Mouse (Mus musculus) megakaryocyte, embryonic 14.5 days (primary cell): ENCODE data around the gene Pdcd4. TPM values are rescaled to one million over a fixed set of nuclear protein-coding genes. Genes with fewer than 3 reads are reported as not detected.
"Not testable (repeated sequence)": the region's sequence is repeated elsewhere in the genome, so short reads cannot be mapped to it uniquely, and the experiment has no call there.

ENCODE experiments used
- H3K27me3 ChIP-seq: replicated peaks from 2 replicates; pipeline ENCODE3; 2012; ENCODE audit warnings: inconsistent platforms
- H3K36me3 ChIP-seq: replicated peaks from 2 replicates; pipeline ENCODE3; 2012; ENCODE audit warnings: low read length, inconsistent platforms, mixed read lengths
- H3K4me1 ChIP-seq: 2 replicates; pipeline ENCODE4 v1.6.1; 2012; ENCODE audit warnings: inconsistent platforms
- H3K4me3 ChIP-seq: replicated peaks from 2 replicates; pipeline ENCODE3; 2012; ENCODE audit warnings: moderate library complexity, mild to moderate bottlenecking, inconsistent platforms
- H3K9me3 ChIP-seq: 2 replicates; pipeline ENCODE4 v1.6.1; 2012; ENCODE audit warnings: inconsistent platforms
- FLI1 ChIP-seq: IDR thresholded peaks from 2 replicates; pipeline ENCODE4 v1.6.1; 2012; ENCODE audit warnings: low read length, inconsistent platforms, mixed read lengths
- GATA1 ChIP-seq: IDR thresholded peaks from 3 replicates; pipeline ENCODE4 v1.6.1; 2012; ENCODE audit warnings: mixed read lengths, low read length, inconsistent platforms, borderline replicate concordance
- polyA plus RNA-seq: library from polyadenylated mRNA; stranded (reverse); fragments of >175 nt; gene quantifications from 2 replicates; pipeline ENCODE4 v1.2.3, GENCODE M21; 2012; ENCODE audit warnings: low replicate concordance; ENCODE audit not compliant: insufficient read depth

The Pdcd4 gene
- polyA plus RNA-seq, 1 experiment: 25.4 TPM

- H3K36me3 ChIP-seq: peaks cover 92% of the 10 kb centered on the region
- TF ChIP-seq FLI1: no peak
- TF ChIP-seq GATA1: no peak
- H3K4me3 ChIP-seq: no peak overlapping the region
Measured at GRCm38 (mm10) chr19:53914950-53915349, 22.9 kb downstream of the Pdcd4 start.

GRCm38 (mm10) chr19:53919541-53919940 is 27.5 kb downstream of the Pdcd4 start:
- Histone ChIP-seq H3K4me3 (no peak overlapping the region), H3K9me3 (no peaks in the 10 kb centered on the region), H3K36me3 (peaks cover 89% of the 10 kb centered on the region), H3K27me3 (no peaks in the 10 kb centered on the region), H3K4me1 (peaks cover 20% of the 10 kb centered on the region)
- TF ChIP-seq FLI1: no peak
- TF ChIP-seq GATA1: no peak

More at GRCm38 (mm10) chr19:53914950-53915349, 22.9 kb downstream of the Pdcd4 start:
- H3K9me3 ChIP-seq: no peaks in the 10 kb centered on the region
- peaks cover 30% of the 10 kb centered on the region for H3K4me1 ChIP-seq
- no peaks in the 10 kb centered on the region for H3K27me3 ChIP-seq

GRCm38 (mm10) chr19:53921996-53922395 is 30.0 kb downstream of the Pdcd4 start:
- peaks cover 86% of the 10 kb centered on the region for H3K36me3 ChIP-seq
- not testable (repeated sequence) for H3K4me3 ChIP-seq, H3K27me3 ChIP-seq, H3K9me3 ChIP-seq, H3K4me1 ChIP-seq

GRCm38 (mm10) chr19:53925338-53925751 is 33.3 kb downstream of the Pdcd4 start:
- Histone ChIP-seq H3K4me3 (no peak overlapping the region), H3K9me3 (no peaks in the 10 kb centered on the region), H3K36me3 (peaks cover 88% of the 10 kb centered on the region), H3K27me3 (no peaks in the 10 kb centered on the region), H3K4me1 (peaks cover 6% of the 10 kb centered on the region; the same call in 1 of the 2 replicates)
- TF ChIP-seq GATA1 (no peak), FLI1 (no peak)

GRCm38 (mm10) chr19:53926705-53927104 is 34.7 kb downstream of the Pdcd4 start:
- H3K27me3 ChIP-seq: no peaks in the 10 kb centered on the region
- H3K4me1 ChIP-seq: peaks cover 4% of the 10 kb centered on the region; the same call in 1 of the 2 replicates
- TF ChIP-seq GATA1 (no peak), FLI1 (no peak)
- H3K4me3 ChIP-seq: no peak overlapping the region
- H3K36me3 ChIP-seq: peaks cover 89% of the 10 kb centered on the region
- H3K9me3 ChIP-seq: no peaks in the 10 kb centered on the region

GRCm38 (mm10) chr19:53929218-53929617 is 37.2 kb downstream of the Pdcd4 start:
- no peak for TF ChIP-seq GATA1
- no peak for TF ChIP-seq FLI1
- H3K9me3 ChIP-seq: no peaks in the 10 kb centered on the region
- H3K27me3 ChIP-seq: no peaks in the 10 kb centered on the region
- H3K4me1 ChIP-seq: peaks cover 16% of the 10 kb centered on the region
- no peak overlapping the region for H3K4me3 ChIP-seq
- H3K36me3 ChIP-seq: peaks cover 89% of the 10 kb centered on the region

GRCm38 (mm10) chr19:53933050-53933449 is 41.0 kb downstream of the Pdcd4 start:
- TF ChIP-seq GATA1 (no peak), FLI1 (no peak)
- Histone ChIP-seq H3K4me1 (peaks cover 17% of the 10 kb centered on the region), H3K36me3 (peaks cover 80% of the 10 kb centered on the region), H3K27me3 (no peaks in the 10 kb centered on the region), H3K4me3 (no peak overlapping the region), H3K9me3 (no peaks in the 10 kb centered on the region)

GRCm38 (mm10) chr19:53934046-53934445 is 42.0 kb downstream of the Pdcd4 start:
- Histone ChIP-seq H3K4me1 (peaks cover 17% of the 10 kb centered on the region), H3K9me3 (no peaks in the 10 kb centered on the region), H3K27me3 (no peaks in the 10 kb centered on the region), H3K4me3 (no peak overlapping the region), H3K36me3 (peaks cover 76% of the 10 kb centered on the region)
- TF ChIP-seq FLI1 (no peak), GATA1 (no peak)

- H3K27me3 ChIP-seq: no peaks in the 10 kb centered on the region
- no peaks in the 10 kb centered on the region for H3K9me3 ChIP-seq
- peaks cover 21% of the 10 kb centered on the region for H3K4me1 ChIP-seq
- peaks cover 54% of the 10 kb centered on the region for H3K36me3 ChIP-seq
- H3K4me3 ChIP-seq: no peak overlapping the region
- TF ChIP-seq FLI1: no peak
- no peak for TF ChIP-seq GATA1
Measured at GRCm38 (mm10) chr19:53939467-53939866, 47.4 kb downstream of the Pdcd4 start.

- peaks cover 24% of the 10 kb centered on the region for H3K4me1 ChIP-seq
- no peaks in the 10 kb centered on the region for H3K27me3 ChIP-seq
- no peak overlapping the region for H3K4me3 ChIP-seq
- H3K9me3 ChIP-seq: no peaks in the 10 kb centered on the region
- TF ChIP-seq GATA1: no peak
- no peak for TF ChIP-seq FLI1
- peaks cover 48% of the 10 kb centered on the region for H3K36me3 ChIP-seq
Measured at GRCm38 (mm10) chr19:53941139-53941538, 49.1 kb downstream of the Pdcd4 start.

GRCm38 (mm10) chr19:53942342-53942741 is 50.3 kb downstream of the Pdcd4 start:
- TF ChIP-seq GATA1 (no peak), FLI1 (no peak)
- Histone ChIP-seq H3K4me1 (peaks cover 36% of the 10 kb centered on the region), H3K36me3 (peaks cover 42% of the 10 kb centered on the region), H3K4me3 (peak overlapping the region; percentile 66), H3K27me3 (no peaks in the 10 kb centered on the region), H3K9me3 (no peaks in the 10 kb centered on the region)
